Mouse (Mus musculus): ENCODE measurements around the gene Chsy1. TPM values are rescaled to one million over a fixed set of nuclear protein-coding genes. Genes with fewer than 3 reads are reported as not detected.

Chsy1 gene
- total and polyA plus RNA-seq, 3 experiments = 2.4 to 7.1 (median 4.6) TPM

DNA sequence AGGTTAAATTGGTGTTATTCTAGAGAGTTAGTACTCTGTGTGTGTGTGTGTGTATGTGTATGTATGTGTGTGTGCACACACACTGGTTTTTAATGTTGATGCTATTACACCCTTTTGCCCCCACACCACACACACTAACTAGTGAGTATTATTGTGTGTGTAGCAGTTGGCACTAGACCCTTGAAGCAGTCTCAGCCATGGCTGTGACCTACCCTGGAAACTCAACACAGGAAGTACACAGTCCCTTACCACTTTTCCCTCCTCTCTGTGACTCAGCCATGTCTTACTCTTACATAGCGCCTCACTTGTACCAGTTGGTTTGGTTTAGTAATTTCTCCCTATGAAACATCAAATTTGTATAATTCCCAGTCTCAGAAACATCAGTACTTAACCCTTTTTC is 37.8 kb downstream of the Chsy1 start:
- Histone ChIP-seq H3K27me3 (ENCODE audit: insufficient read depth, low read length) (no peaks in the 10 kb centered on the region), H3K4me3 (ENCODE audit: low read depth, low read length) (no peak overlapping the region), H3K36me3 (replicated peaks) (peaks cover 42% of the 10 kb centered on the region), H3K9me3 (replicated peaks) (no peaks in the 10 kb centered on the region), H3K4me1 (ENCODE audit: insufficient read depth, low read depth, low read length) (peaks cover 4% of the 10 kb centered on the region)
- TF ChIP-seq TAL1 (conservative IDR thresholded peaks at IDR 0.05; ENCODE audit: low read depth, low read length) = no peak
- no peak for TF ChIP-seq GATA2 (IDR thresholded peaks at IDR 0.05; ENCODE audit: borderline replicate concordance, low read depth, low read length)
- no peak for TF ChIP-seq GATA1 (IDR thresholded peaks at IDR 0.05; ENCODE audit: borderline replicate concordance, low read length)
- TF ChIP-seq POLR2AphosphoS5 (IDR thresholded peaks at IDR 0.05; ENCODE audit: insufficient replicate concordance, low read depth, low read length) = no peak
- TF ChIP-seq CTCF (IDR thresholded peaks at IDR 0.05; ENCODE audit: low read depth, low read length) = no peak
- no peak for DNase-seq (ENCODE audit: low spot score)
- no peak for ATAC-seq (ENCODE audit: extremely low read depth, insufficient number of reproducible peaks, low FRiP score, poor library complexity, severe bottlenecking)

DNA sequence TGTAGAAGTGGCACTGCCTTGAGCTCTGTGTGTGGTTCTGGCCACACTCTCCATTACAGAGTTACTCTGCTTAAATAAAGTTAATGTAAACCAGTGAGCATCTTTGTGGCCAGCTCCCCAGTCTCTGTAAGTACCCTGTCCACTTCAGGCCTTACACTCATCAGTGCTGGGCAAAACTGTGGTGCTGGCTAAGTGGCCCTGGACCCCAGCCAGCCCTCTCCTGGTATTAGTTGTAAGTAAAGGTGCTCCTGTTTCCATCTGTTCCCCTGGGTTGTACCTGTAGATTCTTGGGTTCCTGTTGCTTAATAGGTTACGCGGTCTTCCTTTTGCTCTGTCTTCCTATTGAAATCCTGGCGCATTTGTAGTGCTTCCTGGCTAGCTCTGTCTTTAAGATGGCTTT is 38.5 kb downstream of the Chsy1 start:
- peaks cover 41% of the 10 kb centered on the region for H3K36me3 ChIP-seq (replicated peaks)
- ATAC-seq (ENCODE audit: extremely low read depth, insufficient number of reproducible peaks, low FRiP score, poor library complexity, severe bottlenecking) (no peak), DNase-seq (ENCODE audit: low spot score) (no peak)
- H3K27me3 ChIP-seq (ENCODE audit: insufficient read depth, low read length) = no peaks in the 10 kb centered on the region
- TF ChIP-seq GATA2 (IDR thresholded peaks at IDR 0.05; ENCODE audit: borderline replicate concordance, low read depth, low read length) = no peak
- TF ChIP-seq GATA1 (IDR thresholded peaks at IDR 0.05; ENCODE audit: borderline replicate concordance, low read length) = no peak
- TF ChIP-seq POLR2AphosphoS5 (IDR thresholded peaks at IDR 0.05; ENCODE audit: insufficient replicate concordance, low read depth, low read length) = no peak
- no peak for TF ChIP-seq CTCF (IDR thresholded peaks at IDR 0.05; ENCODE audit: low read depth, low read length)
- no peak for TF ChIP-seq TAL1 (conservative IDR thresholded peaks at IDR 0.05; ENCODE audit: low read depth, low read length)
- H3K9me3 ChIP-seq (replicated peaks) = no peaks in the 10 kb centered on the region
- H3K4me3 ChIP-seq (ENCODE audit: low read depth, low read length) = no peak overlapping the region
- H3K4me1 ChIP-seq (ENCODE audit: insufficient read depth, low read depth, low read length) = peaks cover 4% of the 10 kb centered on the region

DNA sequence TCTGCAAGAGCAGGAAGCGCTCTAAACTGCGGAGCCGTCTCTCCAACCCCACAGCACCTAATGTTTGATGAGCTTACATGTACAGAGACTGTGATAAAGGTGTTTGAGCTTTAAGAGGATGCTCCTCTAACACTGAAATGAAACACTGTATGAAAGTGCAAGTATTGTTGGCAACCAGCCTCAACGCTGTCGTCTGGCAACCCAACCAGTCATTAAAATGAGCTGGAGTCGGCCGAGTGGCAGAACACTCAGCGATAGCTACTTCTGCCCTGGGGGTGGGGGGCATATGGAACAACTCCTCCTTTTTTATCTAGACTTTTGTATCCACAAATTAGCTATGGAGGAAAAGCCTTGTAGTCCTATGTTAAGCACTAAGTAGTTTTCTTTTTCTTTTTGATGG is 40.2 kb downstream of the Chsy1 start:
- Histone ChIP-seq H3K27me3 (ENCODE audit: insufficient read depth, low read length) (no peaks in the 10 kb centered on the region), H3K36me3 (replicated peaks) (peaks cover 44% of the 10 kb centered on the region), H3K4me1 (ENCODE audit: insufficient read depth, low read depth, low read length) (peaks cover 8% of the 10 kb centered on the region; the same call in 1 of the 2 replicates), H3K9me3 (replicated peaks) (no peaks in the 10 kb centered on the region), H3K4me3 (ENCODE audit: low read depth, low read length) (no peak overlapping the region)
- ATAC-seq (ENCODE audit: extremely low read depth, insufficient number of reproducible peaks, low FRiP score, poor library complexity, severe bottlenecking) = no peak
- no peak for DNase-seq (ENCODE audit: low spot score)
- TF ChIP-seq TAL1 (conservative IDR thresholded peaks at IDR 0.05; ENCODE audit: low read depth, low read length) = no peak
- no peak for TF ChIP-seq GATA2 (IDR thresholded peaks at IDR 0.05; ENCODE audit: borderline replicate concordance, low read depth, low read length)
- TF ChIP-seq CTCF (IDR thresholded peaks at IDR 0.05; ENCODE audit: low read depth, low read length) = no peak
- TF ChIP-seq GATA1 (IDR thresholded peaks at IDR 0.05; ENCODE audit: borderline replicate concordance, low read length) = no peak
- TF ChIP-seq POLR2AphosphoS5 (IDR thresholded peaks at IDR 0.05; ENCODE audit: insufficient replicate concordance, low read depth, low read length) = no peak

DNA sequence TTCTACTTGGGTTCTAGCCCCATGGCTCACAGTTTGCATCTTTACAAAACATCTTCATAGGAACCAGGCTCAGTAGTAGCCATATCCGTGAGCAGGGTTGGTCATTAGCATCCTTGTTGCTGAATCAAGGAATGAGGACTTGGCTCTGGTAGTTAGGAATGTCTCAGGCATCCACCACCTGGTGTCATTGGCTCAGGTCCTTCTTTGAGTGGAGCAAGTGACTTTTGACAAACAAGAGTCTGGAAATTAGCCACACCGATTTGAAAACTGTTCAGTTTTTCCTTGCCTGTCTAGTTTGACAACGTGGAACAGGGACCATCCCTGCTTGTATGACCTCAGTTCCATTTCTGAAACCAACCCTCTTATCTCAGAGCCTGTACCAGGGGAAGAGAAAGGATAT is 41.1 kb downstream of the Chsy1 start:
- no peak overlapping the region for H3K4me3 ChIP-seq (ENCODE audit: low read depth, low read length)
- peaks cover 10% of the 10 kb centered on the region; the same call in 1 of the 2 replicates for H3K4me1 ChIP-seq (ENCODE audit: insufficient read depth, low read depth, low read length)
- peaks cover 48% of the 10 kb centered on the region for H3K36me3 ChIP-seq (replicated peaks)

DNA sequence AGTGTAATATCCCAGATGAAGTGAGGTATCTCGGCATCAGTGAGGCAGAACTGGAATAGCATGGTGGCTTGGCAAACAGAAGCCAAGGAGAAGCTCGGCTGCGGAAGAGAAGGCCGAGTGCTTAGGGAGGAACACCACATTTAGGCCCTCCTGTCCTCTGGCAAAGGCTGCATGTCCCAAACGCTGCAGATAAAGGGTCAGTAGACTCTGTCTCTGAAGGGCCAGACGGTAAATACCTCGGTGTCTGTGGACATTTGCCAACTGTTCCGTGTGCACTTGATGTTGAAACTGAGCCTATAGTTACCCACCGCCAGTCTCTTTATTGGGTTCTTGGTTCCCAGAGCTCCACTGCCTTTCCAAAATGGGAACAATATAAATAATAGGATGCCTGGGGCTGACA is 48.1 kb downstream of the Chsy1 start:
- DNase-seq (ENCODE audit: low spot score) (no peak), ATAC-seq (ENCODE audit: extremely low read depth, insufficient number of reproducible peaks, low FRiP score, poor library complexity, severe bottlenecking) (no peak)
- peaks cover 47% of the 10 kb centered on the region for H3K36me3 ChIP-seq (replicated peaks)
- H3K9me3 ChIP-seq (replicated peaks) = no peaks in the 10 kb centered on the region
- peaks cover 23% of the 10 kb centered on the region for H3K4me1 ChIP-seq (ENCODE audit: insufficient read depth, low read depth, low read length)
- no peak for TF ChIP-seq GATA2 (IDR thresholded peaks at IDR 0.05; ENCODE audit: borderline replicate concordance, low read depth, low read length)
- TF ChIP-seq TAL1 (conservative IDR thresholded peaks at IDR 0.05; ENCODE audit: low read depth, low read length) = no peak
- no peak for TF ChIP-seq GATA1 (IDR thresholded peaks at IDR 0.05; ENCODE audit: borderline replicate concordance, low read length)
- no peak for TF ChIP-seq POLR2AphosphoS5 (IDR thresholded peaks at IDR 0.05; ENCODE audit: insufficient replicate concordance, low read depth, low read length)
- no peak for TF ChIP-seq CTCF (IDR thresholded peaks at IDR 0.05; ENCODE audit: low read depth, low read length)
- no peaks in the 10 kb centered on the region; the same call in 1 of the 2 replicates for H3K27me3 ChIP-seq (ENCODE audit: insufficient read depth, low read length)
- H3K4me3 ChIP-seq (ENCODE audit: low read depth, low read length) = no peak overlapping the region

More for the DNA sequence above, 41.1 kb downstream of the Chsy1 start:
- ATAC-seq (ENCODE audit: extremely low read depth, insufficient number of reproducible peaks, low FRiP score, poor library complexity, severe bottlenecking) (no peak), DNase-seq (ENCODE audit: low spot score) (no peak)
- TF ChIP-seq CTCF (IDR thresholded peaks at IDR 0.05; ENCODE audit: low read depth, low read length) (no peak), TAL1 (conservative IDR thresholded peaks at IDR 0.05; ENCODE audit: low read depth, low read length) (no peak)
- Histone ChIP-seq H3K27me3 (ENCODE audit: insufficient read depth, low read length) (no peaks in the 10 kb centered on the region), H3K9me3 (replicated peaks) (no peaks in the 10 kb centered on the region)

DNA sequence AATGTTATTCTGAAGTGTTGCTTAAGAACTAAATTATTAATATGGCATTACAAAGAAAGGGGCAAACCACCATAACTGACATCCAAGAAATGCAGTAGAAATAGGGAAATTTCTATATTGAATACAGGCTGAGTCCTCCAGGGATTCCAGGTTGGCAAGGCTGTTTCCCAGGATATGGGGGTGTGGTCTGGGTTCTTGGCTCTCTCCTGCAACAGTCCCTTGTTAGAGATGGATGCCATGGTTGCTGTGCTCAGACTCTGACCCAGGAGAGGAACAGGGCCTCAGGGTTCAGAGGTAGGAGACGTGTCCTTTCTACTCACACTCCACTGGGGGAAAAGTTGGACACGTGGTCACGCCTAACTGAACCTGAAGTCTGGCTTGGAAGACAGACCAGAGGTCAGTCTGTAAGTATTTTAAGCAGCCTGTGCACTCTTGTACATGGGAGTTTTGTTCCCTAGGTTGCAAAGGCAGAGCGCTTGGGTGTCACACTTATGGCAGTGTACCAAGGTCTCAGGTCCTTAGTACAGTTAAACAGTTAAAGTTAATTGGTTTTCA is 48.6 kb downstream of the Chsy1 start:
- H3K27me3 ChIP-seq (ENCODE audit: insufficient read depth, low read length) = no peaks in the 10 kb centered on the region; the same call in 1 of the 2 replicates
- TF ChIP-seq GATA1 (IDR thresholded peaks at IDR 0.05; ENCODE audit: borderline replicate concordance, low read length) (no peak), GATA2 (IDR thresholded peaks at IDR 0.05; ENCODE audit: borderline replicate concordance, low read depth, low read length) (no peak), CTCF (IDR thresholded peaks at IDR 0.05; ENCODE audit: low read depth, low read length) (no peak), POLR2AphosphoS5 (IDR thresholded peaks at IDR 0.05; ENCODE audit: insufficient replicate concordance, low read depth, low read length) (no peak), TAL1 (conservative IDR thresholded peaks at IDR 0.05; ENCODE audit: low read depth, low read length) (no peak)
- DNase-seq (ENCODE audit: low spot score) = no peak
- H3K4me1 ChIP-seq (ENCODE audit: insufficient read depth, low read depth, low read length) = peaks cover 23% of the 10 kb centered on the region
- ATAC-seq (ENCODE audit: extremely low read depth, insufficient number of reproducible peaks, low FRiP score, poor library complexity, severe bottlenecking) = no peak
- H3K9me3 ChIP-seq (replicated peaks) = no peaks in the 10 kb centered on the region
- H3K36me3 ChIP-seq (replicated peaks) = peaks cover 47% of the 10 kb centered on the region
- H3K4me3 ChIP-seq (ENCODE audit: low read depth, low read length) = no peak overlapping the region
